Mouse (Mus musculus) lung, adult 2 months (tissue): ENCODE data around the gene Micall1.
A peak's percentile ranks its signal among the peaks of the same experiment; 100 is the strongest.

Experiments
- CTCF ChIP-seq: fragments of 200-500 bp; IDR thresholded peaks from 2 replicates; pipeline ENCODE4 v1.5.1; 2011; ENCODE audit warnings: mild to moderate bottlenecking, low read length, control low read depth; ENCODE audit not compliant: insufficient read depth
- POLR2A ChIP-seq: fragments of 200-500 bp; IDR thresholded peaks from 2 replicates; pipeline ENCODE4 v1.6.1; 2011; ENCODE audit warnings: low read depth, mild to moderate bottlenecking, control low read depth, low read length, borderline replicate concordance; ENCODE audit errors: extremely low read depth

GRCm38 (mm10) chr15:79071117-79072039, 37.3 kb upstream of the Micall1 start:
- TF ChIP-seq POLR2A (no peak), CTCF (peak; percentile 52)
